Mouse (Mus musculus): ENCODE results near the gene Cdc42ep2.

Gene Cdc42ep2

DNA sequence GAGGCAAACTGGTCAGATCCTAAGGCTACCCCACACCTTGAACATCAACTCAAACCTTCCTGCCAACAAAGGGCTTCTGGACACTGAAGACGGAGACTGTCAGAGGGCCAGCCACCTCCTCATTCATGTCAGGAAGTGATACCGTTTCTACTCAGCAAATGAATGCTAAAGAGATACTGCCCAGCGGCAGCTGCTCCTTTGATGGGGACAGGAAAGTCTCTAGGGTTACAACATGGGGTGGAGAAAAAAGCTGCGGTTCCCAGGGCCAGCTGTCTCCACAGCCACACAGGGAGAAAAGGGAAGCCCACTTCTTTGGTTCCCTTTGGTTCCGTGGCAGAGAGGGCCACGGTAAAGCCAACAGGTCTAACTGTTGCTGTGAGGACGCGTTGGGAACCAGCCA, 19.5 kb upstream of the Cdc42ep2 start:
- in situ Hi-C loops (cut with MseI, MboI): no loop called here

DNA sequence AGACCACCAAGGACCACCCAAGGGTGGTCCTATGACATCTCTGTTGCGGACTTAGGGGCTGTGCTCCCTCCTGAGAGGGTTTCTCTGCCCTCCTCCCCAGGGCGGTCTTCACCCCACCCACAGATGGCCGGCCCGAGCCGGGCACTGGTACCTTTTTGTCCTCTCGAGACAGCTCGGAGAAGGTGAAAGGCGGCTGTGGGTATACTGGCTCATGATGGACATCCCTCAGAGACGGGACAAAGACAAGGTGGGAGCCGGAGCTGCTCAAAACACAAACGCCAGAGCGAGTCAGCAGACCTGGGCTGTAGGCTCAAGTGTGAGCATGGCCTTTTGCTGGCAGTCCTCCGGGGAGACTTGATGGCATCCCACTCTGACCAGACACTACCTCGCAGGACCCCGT, 18.8 kb upstream of the Cdc42ep2 start:
- in situ Hi-C loops (cut with MseI, MboI): no loop called here

DNA sequence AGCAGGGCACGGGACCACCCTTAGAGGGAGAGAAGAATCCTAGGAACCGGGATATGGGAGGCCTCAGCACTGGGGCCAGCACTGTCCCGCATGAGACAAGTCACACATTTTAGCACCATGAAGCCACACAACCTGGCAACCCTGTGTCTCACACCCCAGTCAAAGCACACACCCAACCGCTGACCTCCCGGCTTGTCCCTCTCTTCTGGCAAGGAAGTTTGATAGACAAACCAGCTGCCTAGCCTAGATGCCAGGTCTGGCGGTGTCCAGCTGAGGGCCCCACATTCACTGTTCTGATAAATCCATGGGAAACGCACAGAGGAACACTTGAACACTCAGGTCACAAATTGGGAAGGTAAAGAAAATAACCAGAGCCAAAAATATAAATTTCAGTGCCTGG, 18.0 kb upstream of the Cdc42ep2 start:
- in situ Hi-C loops (cut with MseI, MboI): no loop called here

DNA sequence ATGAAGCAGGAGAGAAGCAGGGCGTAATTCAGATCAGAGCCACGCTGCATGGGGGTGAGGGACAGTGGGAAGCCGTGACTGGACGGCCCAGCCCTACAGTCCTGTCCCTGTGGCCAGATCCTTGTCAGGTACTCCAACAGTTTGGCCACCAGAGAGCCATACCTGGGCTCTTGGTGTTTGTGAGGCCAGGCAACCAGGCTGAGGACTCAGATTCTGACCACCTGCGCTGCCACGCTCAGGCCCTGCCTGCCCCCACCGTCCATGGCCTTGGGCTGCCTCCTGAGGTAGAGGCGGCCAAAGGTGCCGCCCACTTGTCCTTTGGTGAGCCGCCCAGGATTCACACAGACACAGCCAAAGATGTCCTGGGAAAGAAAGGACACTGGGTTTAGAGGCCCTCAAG, 16.0 kb upstream of the Cdc42ep2 start:
- in situ Hi-C loops (cut with MseI, MboI): no loop called here

DNA sequence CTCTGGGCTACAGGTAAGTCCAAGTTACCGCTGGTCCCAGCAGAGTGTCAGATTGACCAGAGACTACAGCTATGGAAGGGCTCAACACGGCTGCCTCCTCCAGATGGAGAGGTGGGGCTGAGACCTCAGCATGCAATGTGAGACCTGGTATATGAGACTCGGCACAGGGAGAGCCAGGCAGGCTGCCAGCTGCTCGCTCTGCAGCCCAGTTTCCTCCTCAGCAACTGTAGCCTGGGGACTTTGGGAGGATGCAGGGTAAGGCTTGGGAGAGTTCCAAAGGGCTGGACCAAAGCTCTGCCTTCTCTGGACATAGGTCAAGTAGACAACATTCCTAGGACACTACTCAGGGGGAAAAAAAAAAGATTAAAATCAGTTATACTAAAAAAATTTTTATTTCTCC, 15.6 kb upstream of the Cdc42ep2 start:
- in situ Hi-C loops (cut with MseI, MboI): no loop called here

DNA sequence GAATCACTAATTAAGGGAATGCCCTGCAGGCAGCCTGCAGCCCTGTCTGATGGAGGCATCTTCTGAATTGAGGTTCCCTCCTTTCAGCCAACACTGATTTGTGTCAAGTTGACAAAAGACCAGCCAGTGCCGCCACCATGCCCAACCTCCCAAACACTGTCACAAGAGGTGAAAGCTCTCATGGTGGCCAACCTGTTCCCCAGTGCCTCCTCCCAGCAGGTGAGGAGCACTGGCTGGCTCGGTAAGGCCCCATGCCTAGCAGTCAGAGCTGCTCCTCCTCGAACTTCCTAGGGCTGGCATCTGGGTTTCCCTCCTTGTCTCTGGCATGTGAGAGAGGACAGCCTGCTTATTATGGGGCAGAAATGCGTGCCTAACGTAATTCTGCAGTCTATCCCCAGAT, 15.1 kb upstream of the Cdc42ep2 start:
- in situ Hi-C loops (cut with MseI, MboI): no loop called here

DNA sequence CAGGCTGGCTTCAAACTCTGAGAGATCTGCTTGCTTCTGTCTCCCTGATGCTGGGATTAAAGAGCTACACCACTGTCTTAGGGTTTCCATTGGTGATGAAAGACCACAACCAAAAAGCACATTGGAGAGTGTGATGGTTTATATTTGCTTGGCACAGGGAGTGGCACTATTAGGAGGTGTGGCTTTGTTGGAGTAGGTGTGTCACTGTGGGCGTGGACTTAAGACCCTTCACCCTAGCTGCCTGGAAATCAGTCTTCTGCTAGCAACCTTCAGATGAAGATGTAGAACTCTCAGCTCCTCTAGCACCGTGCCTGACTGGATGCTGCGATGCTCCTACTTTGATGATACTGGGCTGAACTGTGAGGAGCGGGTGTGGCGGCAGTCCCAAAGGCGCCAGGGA, 13.9 kb upstream of the Cdc42ep2 start:
- in situ Hi-C loops (cut with MseI, MboI): no loop called here

DNA sequence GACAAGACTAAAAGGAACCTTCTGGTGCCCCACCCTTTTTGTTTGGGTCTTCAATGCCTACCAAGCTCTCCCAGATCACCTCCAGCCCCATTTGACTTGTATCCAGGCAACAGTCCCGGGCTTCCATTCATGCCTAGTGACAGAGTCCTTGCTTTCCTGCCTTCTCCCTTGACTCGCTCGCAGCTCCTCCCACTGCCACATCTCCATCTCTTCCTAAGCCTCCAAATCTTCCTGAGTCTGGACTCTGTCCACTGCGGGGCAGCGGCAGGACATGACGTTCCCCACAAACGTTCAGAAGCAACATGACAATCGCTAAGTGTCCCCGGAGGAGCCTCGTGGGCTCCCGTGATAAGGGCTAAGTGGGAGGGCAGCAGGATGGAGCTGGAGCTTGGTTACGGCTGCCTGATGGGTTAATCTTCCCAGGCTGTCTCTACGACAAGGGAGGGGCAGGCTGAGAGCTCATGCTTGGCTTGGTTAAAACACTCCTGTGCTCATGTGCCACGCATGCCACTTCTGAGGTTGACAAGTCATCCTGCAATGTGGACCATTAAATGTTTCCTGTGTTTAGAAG, 13.3 kb upstream of the Cdc42ep2 start:
- in situ Hi-C loops (cut with MseI, MboI): no loop called here

DNA sequence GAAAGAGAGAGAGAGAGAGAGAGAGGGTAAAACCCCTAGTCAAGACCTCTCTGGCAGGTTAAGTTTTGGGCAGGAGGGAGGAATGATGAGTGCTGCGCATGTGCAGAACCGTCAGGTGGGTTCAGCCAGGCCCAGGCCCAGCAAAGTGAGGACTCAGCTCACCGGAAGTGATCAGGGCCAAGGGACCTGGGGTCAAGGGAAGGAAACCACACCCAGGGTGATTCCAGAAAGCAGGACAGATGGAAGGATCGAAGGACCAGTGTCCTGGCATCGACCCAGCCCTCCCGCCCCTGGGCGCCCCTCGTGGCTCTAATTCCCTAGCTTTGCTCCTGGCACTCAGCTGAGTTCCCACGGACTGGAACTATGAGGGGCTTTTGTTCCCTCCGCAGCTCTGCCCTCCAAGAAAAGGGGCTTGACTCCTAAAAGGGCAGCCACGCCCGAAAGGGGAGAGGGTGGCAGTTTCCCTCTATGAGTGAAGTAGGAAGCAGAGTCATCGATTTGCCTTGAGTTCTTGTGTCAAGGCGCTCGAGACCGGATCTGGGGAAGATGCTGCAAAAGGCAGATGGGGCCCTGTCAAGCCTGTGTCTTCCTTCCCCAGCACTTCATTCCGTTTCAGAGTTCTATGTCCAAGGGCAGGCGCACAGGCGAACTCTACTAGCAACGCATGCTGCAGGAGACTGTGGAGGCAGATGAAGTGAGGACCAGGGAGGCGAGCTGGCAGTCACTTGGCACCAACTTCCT, 12.6 kb upstream of the Cdc42ep2 start:
- in situ Hi-C loops (cut with MseI, MboI): no loop called here

DNA sequence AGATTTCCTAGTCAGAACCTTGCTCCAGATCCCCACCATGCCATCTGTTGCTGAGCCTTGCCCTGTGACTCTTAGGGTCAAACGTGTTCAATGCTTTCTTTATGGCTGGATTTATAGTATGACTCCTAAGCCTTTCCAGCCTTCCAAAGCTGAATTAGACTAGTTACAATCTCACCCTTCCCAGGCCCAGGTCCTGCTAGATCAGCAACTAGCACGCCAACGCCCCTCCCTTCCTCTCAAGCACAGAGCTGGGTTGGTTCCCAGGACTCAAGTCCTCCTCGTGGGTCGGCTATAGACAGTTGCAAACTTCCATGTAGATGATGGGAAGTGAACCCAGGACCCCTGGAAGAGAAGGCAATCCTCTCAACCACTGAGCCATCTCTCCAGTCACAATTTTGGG, 11.1 kb upstream of the Cdc42ep2 start:
- in situ Hi-C loops (cut with MseI, MboI): no loop called here

DNA sequence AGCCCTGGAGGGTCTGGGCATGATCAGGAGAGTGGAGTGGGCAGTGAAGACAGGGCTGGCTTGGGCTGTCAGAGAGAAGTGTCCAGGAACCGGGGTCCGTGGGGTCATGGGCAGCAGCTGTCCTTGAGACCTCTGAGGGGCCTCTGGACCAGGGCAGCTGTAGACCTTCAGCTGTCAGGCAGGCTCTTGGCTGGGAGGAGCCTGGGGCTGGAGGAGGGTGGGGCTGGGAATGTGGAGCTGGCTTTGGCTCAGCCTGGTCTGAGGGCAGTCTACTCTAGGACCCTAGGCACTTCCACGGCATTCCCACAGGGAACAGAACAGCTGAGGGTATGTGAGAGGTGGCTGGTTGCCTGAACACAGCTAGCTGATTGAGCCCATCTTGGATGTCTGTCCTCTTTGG, 10.7 kb upstream of the Cdc42ep2 start:
- in situ Hi-C loops (cut with MseI, MboI): no loop called here

DNA sequence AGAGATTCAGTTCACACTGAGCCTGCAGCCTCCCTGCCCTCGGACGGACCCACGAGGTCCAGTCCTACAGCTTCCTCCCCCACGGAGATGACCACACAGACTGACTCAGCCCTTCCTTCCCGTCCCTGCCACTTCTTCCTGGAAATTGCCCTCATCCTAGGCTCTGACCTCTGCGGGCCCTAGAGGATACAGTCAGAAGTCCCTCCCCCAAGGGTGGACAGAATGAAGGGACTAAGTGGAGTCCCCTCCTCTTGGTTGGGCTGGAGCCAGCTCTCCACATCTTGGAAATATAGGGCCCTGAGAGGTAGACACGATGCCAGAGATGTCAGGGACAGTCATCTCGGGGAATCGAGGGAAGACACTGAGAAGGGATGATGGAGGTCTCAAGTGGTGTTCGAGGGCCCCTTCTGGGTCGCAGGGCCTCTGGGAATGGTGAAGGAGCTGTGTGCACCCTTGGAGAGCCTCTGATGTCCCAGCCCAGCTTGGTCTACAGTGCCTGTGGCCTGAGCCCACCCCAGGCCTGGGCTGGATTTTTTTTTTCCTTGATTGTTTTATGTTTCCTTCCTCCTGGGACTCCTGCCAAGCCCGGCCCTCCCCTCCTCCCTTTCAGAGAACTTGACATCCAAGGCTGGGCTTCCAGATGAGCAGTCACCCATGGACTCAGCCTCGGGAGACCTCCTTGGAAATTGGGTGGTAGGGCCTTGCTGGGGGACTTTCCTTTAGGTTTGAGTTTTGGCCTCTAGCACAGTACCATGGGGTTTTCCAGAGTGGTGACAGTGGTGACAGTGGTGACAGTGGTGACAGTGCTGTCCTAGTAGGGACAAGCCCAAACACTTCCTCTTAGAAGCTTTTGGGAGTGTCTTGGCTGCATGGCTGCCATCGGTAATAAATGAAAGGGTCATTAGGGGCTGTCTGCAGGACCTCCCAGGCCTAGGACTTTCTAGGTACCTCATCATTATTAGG, 5.3 kb upstream of the Cdc42ep2 start:
- in situ Hi-C loops (cut with MseI, MboI): no loop called here

DNA sequence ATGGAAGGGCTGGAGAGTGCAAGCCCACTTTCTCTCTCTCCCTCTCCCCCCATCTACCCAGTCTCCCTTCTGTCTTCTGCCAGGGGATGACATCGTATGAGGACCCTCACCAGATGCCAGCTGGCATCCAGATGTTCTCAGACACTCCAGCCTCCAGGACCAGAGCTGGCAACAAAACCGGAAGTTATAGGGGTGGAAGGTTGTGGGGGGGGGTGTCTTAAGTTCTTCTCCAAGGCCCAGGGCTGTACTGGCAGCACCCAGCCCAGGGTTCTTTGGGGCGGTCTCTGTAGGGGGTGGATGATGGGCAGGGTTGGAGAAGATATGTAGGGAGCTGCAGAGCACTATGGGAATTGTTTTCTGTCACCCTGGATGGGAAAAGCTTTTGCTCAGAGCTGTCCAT, 3.9 kb upstream of the Cdc42ep2 start:
- in situ Hi-C loops (cut with MseI, MboI): no loop called here

DNA sequence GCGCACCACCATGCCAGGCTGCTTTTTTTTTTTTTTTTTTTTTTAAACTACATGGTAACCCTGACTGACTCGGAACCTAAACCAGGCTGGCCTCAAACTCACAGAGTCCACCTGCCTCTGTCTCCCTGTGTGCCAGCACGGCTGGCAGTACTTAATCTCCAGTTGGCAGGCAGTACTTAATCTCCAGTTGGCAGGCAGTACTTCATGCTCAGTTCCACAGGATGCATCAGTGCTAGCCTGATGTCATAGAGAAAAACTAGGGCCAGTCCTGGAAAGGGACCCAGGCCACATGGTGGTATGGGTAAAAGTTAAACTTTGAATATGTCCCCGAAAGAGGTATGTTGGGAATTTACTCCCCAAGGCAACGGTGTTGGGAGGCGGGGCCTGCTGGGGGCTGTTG, 3.5 kb upstream of the Cdc42ep2 start:
- in situ Hi-C loops (cut with MseI, MboI): no loop called here

DNA sequence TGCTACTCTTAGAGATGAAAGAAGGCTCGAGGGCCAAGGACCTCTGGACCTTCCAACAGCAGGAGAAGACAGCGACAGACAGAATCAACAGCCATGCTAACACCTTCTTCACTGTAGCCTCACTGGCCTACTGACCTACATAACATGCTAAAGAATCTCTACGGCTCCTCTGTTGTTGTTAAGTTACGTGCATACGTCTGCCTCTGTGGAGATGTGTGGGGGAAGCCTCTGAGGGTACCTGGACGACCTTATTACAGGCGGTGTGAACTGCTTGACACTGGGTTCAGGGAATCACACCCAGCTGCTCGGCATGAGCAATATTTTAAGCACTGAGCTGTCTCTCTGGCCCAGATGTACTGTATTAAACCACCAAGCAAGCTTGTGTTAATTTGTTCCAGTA, 2.9 kb upstream of the Cdc42ep2 start:
- in situ Hi-C loops (cut with MseI, MboI): no loop called here

DNA sequence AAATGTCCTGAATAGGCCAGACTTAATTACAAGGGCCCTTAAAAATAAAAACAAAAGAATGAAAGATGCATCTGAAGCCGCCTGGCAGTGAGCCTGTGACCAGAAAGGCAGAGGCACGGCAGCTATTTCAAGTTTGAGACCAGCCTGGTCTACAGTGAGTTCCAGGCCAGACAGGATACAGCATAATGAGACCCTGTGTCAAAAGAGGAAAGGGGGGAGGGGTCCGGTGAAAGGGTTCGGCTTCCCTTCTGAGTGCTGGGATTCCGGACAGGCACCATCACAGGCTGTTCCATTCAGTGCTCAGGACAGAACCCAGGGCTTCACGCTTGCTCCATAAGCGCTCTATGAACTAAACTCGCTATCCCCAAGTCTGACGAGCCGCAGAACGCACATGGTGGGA, 2.4 kb upstream of the Cdc42ep2 start:
- in situ Hi-C loops (cut with MseI, MboI): no loop called here

DNA sequence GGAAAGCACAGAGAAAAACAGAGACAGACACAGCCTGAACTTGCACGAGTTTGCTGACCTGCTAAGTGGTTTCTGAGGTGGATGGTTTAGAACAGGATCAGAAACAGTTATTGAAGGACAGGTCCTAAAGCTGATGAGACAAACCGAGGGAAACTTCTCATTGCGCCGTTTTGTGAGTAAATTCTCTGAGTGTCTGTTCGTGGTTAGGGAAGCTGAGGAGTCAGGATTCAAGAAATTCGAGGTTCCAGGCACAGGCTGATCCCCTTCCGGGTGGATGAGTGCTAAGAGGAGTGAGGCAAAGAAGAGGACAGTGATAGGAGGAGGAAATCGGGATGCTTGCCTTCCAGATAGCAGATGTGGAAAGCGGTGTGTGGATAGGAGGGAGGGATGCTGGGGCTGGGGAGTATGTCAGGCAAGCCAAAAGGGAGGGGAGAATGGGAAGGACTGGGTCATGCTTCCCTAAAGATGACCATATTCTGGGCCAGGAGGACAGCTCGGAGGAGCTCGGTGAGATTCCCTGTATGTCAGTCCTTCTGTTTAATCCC, 767 bp upstream of the Cdc42ep2 start:
- in situ Hi-C loops (cut with MseI, MboI): no loop called here

DNA sequence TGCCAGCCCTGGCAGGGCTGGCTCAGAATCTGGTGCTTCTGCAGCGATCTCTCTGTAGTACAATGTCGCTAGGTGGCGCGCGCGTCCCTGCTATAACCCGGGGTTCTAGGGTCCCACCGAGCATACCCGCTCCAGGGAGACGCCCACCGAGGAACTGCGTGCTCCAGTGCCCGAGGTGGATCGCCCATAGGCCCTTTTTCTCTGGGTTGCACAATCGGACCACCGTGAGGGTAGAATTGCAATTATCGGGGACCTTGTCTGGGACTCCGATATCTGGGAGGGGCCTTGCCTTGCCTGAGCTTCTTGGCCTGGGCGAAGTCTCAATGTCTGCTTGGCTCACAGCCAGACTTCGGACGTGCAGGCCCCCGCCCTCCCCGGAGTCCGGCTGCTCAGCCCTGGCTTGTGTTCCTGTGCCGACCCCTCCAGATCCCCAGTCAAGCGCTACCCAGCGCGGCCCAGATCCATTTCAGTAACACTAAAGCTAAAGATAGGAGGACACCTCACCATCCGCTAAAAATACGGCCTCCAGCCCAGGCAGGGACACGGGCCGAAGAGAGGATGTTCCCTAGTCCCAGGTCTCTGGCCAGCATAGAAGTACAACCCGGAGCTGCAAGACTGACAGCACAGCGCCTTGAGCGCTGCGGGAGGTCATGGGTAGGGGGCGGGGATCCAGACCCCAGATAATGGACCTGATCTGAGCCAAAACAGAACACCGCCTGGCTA, 465 bp downstream of the Cdc42ep2 start:
- in situ Hi-C loops (cut with MseI, MboI): loop anchor here (5.0 kb wide), 2 partner anchors 33 to 38 kb away; partner anchors contain the start of gene Pola2 (in 1 of the 2)

DNA sequence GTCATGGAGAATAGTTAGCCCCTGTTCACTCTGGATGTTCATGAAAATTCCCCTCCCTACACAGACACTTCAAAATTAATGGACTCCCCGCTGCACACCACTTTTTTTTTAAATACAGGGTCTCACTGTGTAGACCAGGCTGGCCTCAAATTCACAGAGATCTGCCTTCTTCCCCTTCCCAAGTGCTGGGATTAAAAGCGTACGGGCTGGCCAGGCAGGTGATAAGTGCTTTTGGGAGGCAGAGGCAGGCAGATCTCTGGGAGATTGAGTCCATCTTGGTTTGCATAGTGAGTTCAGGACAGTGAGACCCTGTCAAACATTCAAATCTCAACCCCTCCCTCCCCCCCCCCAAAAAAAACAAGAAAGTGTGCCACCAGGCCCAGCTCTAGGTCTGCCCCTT, 1.7 kb downstream of the Cdc42ep2 start:
- in situ Hi-C loops (cut with MseI, MboI): loop anchor here (5.0 kb wide), 2 partner anchors 34 to 39 kb away; partner anchors contain the start of gene Pola2 (in 1 of the 2)

DNA sequence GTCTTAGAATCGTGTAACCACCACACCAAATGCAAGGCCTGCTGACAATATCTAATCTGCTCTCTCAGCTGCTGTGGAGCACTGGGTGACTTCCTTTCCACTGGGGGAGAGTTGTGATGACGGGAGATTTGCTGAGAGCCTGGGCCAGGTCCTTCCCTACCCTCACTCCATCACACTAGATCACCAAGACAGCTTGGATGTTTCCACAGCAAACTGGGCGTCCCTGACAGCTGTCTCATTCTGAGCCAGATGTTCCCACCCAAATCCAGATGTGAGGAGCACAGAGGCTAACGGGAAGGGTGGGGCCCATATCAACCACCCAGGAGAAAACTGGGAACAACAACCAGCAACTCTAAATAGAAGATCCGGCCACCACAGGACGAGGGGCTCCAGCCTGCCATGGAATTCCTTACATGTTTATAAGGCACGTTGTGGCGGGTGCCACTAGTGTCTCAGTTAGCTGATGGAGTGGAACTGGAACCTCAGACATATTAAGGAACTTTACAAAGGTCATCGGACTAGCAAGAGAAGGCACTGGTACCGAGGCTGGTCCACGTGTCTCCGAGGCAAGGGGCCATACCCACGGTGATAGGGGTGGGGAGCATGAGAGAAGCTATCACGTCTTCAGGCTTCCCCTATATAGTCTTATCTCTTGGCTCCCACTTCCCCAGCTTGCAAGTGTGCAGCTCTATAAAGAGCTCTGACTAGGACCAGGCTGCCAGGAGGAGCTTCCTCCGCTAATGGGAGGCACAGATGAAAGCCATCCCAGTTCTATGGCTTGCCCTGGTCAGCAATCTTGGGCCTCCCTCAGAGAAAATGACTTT, 2.3 kb downstream of the Cdc42ep2 start:
- in situ Hi-C loops (cut with MseI, MboI): loop anchor here (5.0 kb wide), 2 partner anchors 35 to 40 kb away; partner anchors contain the start of gene Pola2 (in 1 of the 2)
